Mouse (Mus musculus): ENCODE data around the gene Zfhx2.
A peak's percentile ranks its signal among the peaks of the same experiment; 100 is the strongest.

Gene Zfhx2

DNA sequence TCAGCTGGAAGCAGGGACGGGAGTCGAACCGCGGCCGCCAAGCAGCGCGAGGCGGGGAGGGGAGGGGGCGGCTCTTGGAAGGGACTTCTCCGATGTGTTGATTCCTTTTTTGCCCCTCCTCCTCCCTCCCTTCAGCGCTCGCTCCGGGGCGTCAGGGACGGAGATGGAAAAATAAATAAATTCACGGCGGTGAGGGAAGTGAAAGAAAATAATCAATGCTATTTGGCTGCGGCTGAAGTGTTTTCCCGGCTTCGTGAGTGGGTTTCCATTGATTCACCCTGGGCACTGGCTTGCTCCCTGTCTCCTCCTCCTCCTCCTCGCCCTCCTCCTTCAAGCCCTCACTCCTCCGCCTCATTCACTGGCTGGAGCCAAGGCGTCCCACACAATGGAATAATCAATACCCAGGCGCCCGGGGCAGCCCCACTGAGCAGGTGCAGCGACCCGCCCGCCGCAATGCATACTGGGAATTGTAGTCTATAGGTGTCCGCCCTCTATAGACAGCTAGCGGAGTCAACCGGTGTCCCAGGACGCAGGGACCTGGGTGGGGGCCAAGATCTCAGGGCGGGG is at the start of gene Zfhx2:
Gene Zfhx2 (minus strand): TSS at position 314 of the 567 bp plus-strand sequence.
- peak; percentile 93 to 94 for DNase-seq

DNA sequence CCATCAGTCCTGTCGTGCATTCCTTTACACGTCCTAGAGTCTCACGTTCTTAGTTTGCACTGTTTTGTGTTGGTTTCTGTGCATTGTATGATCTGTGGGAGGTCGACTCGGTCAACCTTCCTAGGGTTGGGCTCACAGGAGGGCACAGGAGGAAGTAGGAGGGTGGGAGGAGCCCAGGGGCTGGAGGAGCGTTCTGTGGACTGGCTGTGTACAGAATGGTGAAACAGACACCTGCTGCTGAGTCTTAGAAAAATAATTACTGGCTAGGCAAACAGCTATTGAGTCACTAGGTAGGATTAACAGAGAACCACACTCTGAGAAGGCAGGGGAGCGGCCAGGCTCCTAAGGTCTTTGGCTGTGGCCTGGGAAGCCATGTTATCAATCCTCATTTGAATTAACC is 47.2 kb upstream of the Zfhx2 start:
- DNase-seq: no peak

DNA sequence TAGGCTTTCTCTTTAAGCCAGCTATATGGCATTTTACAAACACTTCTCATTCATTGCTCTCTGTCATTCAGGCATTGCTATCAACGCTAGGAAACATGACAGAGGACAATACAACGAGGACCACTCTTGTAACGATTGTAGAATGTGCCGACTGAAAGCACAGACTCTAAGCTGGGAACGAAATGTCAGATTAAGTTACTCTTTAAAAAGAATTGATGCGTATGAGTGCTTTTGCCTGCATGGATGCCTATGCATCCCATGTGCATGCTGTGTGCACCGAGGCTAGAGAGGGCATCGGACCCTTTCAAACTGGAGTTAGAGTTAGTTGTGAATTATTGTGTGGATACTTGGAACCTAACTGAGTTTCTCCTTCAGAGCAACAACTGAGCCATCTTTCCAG is 43.6 kb upstream of the Zfhx2 start:
- no peak for DNase-seq

DNA sequence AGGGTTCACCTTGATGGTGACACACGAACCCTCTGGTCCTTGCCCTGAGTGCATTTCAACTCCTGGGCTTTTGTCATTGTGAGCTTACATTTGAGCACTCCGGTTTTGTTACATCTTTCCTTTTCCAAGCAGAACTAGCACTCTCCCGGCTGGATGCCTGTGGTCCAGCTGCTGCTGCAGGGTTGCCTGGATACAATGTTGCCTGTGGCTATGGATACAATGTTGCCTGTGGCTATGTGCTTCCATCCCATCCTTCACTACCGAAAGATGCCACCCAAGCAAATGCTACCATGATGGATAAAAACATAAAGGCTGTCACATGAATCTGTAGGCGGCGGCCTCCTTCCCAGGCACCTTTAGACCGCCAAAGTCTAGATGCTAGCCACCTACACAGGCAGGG is 34.4 kb upstream of the Zfhx2 start:
- no peak for DNase-seq

DNA sequence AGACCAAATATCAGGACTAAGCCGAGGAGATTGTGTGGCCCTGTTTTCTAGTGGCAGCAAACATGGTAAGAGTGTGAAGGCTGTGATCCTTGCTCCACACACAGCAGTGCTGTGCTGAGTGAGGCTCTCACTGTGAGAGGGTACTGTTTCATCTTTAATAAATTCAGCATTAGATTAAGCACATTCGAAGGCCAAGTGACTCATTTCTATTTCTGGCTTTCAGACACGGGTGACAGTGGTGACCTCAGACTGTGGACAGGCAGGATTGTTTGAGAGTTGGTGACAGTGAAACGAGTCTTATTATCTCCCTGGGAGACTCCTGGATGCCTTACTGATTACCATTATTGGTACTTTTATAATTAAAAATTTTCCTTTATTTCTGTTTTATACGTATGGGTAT is 33.6 kb upstream of the Zfhx2 start:
- DNase-seq: no peak

DNA sequence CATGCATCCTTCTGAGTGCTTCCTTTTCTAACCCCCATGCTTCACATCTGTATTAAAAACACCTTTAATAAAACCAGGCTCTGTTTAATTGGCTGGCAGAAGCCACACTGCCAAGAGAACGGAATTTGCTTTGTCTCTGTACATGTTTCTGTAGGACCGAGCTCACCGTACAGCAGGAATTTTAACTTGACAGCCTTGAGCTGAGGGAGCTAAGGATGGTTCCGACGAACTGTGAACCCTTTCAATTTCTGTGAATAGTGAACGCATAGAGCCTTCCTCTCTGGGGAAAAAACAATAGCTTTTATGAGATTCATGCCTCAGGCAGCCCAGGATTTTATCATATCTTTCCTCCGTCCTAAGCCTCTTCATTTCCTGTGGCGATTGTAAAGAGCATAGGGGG is 30.2 kb upstream of the Zfhx2 start:
- DNase-seq: no peak

DNA sequence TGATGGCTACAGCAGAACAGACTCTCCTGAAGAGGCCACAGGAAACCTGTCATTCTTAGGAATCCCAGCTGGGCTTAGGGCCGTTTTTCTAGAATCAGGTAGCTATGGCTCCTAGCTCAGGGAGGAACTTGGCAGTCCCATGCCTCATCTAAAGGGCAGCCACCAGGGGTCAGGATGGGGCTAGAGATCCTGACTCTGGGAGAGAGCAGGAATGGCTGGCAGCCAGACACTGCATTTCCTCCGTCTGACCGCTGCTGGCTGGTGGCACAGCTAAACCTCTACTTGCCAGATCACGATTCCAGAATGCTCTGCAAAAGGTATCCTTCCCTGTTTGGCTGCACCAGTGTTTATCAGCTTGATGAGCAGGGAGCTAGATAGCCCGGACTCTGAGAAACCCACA is 29.8 kb upstream of the Zfhx2 start:
- peak in 1 of 2 experiments; percentile 34 for DNase-seq

DNA sequence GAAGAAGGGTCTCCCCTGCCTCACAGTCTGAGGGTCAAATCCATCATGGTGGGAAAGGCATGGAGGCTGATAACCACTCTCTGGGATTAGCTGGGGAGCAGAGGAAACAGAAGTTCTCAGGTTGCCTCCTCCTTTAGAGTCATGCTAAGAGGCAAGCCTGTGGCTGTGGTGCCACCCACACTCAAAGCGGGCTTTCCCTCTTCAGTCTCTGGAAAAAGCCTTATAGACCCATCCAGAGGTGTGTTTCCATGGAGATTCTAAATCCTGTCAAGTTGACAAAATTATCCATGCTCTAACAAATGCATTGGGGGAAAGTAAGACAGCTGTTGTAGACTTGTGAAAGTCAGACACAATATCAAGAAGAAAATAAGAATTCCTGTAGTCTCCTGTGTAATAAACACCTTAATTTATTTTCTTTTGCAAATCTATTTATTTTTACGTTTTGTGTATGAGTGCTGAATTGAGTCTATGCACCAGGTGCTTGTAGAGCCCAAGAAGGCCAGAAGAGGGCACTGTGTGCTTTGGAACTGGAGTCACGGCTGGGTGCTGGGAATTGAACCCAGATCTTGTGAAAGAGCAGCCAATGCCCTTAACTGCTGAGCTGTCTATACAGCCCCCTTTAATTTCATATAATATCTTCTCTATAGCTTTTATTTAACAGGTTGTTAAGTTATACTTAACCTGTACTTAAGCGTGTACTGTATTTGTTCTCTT is 27.5 kb upstream of the Zfhx2 start:
- no peak for DNase-seq

DNA sequence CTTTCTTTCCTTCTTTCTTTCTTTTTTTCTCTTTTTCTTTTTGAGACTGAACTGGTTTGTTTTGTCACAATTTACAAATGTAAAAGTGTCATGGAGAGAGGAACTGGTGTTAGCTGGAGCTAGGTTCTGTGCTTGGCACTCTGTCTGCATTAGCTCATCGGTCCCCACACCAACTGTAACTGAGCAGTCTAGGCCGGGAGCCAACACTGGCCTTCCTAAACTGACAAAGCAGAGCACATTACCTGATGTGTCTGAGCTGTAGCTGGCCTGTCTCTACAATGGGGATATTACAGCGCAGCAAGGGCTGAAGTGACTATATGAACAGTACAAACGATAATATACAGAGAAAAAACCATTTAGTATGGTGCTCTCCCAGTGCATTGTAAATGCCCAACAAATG is 26.7 kb upstream of the Zfhx2 start:
- DNase-seq: no peak

DNA sequence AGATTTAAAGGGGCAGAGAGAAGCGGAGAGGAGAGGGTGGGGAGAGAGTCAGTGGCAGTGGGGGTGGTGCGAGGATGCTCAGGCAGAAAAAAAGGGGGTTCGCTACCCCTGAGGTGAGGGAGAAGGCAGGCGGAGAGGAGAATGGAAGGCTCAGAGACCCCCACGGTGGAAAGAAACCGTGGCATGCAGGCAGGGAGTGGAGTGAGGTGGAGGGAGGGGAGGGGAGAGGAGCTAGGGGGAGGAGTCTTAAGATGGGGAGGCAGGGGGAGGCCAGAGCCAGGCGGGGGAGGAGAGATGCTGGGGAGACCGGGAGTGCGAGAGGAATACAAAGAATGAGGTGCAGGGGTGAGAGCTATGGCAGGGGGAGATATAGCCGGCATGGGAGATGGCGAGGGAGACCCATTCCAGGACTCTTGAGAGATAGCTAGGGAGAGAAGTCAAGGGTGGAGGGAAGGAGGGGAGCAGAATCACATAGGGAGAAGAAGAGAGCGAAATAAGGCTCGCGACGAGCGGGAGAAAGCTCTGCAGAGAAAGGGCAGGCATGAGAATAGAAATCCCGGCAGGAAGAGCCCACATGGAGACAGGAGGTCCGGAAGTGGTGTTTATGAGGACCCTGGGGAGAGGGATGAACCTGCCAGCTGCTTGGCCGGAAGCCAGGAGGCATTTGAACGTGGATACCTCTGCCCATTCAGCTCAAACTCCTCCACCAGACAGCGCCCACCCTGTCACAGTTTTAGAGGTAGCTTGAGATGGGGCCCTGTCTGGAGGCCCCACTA is 24.5 kb upstream of the Zfhx2 start, which contains the start of gene Jph4:
Gene Jph4 (minus strand): TSS at position 511 of the 776 bp plus-strand sequence.
- DNase-seq: no peak

DNA sequence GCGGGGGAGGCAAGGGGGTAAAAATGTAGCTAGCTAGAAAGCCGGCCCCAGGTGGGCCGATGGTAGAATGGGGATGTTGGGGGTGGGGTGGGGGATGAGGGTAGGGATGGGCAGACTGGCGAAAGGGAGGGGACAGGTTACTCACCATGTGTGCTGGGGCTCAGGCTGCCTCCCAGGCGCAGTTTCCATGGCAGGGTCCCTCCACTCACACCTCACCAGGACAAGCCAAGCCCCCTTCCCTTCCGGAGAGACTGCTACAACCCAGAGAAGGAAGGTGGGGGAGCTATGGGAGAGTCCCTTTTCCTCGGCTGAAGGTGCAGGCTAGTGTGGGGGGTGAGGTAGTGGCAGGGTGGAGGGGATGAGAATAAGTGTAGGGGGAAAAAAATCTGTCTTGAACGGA is 23.7 kb upstream of the Zfhx2 start:
- DNase-seq: no peak

DNA sequence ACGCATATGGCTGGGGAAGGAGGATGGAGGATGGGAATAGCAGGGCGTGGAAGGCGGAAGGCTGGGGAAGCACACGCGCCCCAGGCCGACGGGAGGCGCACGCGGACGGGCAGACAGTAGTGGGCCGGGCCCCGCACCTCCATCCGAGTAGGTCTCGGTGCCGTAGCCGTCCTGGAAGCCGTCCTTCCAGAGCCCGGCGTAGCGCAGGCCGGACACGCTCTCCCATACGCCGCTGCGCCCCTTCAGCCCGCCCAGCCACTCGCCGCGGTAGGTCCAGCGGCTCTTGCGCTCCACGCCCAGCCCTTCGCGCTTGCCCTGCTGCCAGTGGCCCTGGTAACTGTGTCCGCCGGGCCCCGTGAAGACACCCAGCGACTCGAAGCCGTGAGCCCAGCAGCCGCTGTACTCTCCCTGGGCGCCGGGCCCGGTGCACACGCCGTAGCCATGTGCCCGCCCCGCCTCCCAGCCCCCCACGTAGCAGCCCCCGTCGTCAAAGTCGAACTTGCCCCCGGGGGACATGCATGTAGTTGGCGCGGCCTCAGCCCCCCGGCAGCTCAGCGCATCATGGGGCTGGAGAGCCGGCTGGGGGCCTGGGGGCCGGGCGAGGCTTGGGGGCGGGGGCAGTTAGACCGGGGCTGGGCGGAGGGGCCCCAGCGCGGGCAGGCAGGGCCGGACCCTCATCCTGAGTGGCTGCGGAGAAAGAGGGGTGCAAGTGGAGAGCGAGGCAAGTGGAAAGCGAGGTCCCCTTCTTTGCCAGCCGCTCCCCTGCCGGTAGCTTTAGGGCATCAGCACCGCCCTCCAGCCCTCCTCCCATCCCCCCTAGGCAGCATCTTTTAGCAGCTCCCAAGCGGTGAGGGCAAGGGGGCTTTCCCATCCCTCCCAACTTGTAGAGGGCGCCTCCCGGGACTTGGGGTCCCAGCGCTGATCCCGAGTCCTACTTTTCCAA is 22.9 kb upstream of the Zfhx2 start:
- peak; percentile 36 to 43 for DNase-seq

DNA sequence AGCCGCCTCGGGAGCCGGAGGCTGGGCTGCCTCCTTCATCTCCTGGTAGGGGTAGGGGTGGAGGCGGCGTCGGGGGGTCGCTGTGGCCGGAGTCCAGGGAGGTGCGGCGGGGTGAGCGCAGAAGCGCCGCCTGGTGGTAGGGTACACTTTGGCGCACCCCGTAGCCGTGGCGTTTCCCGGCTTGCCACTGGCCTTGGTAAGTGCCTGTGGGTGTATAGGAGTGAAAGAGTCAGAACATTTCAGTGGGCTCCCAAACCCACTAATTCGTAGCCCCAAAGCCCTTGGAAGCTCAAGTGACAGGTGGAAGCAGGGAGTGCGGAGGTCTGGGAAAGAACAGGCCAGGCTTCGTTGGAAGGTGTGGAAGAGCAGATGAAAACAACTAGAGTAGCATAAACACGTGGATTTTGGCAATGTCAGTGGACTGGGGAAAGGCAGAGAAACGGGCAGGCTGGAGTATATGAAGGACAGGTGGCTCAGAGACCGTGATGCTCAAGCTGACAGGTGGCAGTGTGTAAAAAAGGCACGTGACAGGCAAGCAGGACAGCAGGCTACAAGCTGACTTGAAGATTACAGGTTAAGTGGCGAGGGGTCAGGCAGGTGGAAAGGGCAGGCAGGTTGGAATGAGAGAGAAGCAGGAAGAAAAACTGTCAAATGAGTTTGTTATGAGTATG is 22.0 kb upstream of the Zfhx2 start:
- DNase-seq: peak; percentile 51 to 64

DNA sequence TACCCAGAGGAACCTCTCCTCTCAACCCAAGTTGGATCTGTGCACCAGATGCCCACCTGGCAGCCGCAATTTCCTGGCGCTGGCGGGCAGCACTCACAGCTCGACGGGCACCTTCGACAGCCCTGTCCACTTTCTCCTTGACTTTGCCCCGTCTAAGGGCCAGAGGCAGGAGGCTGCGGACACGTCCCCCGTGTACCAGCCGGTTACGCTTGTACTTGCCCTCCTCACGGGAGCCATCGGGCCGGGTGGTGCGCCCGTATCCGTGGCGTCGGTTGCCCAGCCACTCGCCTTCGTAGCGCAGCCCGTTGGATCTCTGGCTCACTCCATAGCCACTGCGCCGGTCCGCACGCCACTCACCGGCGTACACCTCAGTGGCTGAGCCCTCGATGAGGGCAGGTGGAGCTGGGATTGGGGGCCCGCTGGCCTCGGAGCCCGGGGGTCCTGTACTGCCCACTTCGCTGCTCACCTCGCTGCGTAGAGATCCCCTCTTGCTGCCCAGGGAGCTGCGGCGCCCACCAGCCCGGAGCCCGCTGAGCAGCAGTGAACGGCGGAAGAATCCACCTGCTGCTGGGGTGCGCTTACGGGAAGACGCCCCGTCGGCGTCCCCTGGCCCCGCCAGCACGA is 21.3 kb upstream of the Zfhx2 start:
- DNase-seq: no peak

DNA sequence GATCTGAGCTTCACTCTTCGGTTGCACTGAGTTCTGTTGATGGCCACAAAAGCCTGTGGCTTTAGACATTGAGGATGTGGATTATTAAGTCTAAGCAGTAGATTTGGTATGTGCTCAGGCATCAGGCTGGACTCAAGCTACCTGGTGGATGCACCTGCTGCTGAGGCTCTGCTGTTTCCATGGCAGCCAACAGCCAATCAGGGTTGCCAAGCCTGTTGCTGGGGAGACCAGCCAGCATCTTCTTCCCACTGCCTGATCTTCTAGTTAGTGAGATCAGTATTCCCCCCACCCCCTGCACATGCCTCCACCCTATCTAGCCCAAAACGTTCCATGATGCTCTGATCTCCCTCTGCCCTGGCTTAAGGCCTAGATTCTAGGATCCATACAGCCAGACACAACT is 19.6 kb upstream of the Zfhx2 start:
- no peak for DNase-seq

DNA sequence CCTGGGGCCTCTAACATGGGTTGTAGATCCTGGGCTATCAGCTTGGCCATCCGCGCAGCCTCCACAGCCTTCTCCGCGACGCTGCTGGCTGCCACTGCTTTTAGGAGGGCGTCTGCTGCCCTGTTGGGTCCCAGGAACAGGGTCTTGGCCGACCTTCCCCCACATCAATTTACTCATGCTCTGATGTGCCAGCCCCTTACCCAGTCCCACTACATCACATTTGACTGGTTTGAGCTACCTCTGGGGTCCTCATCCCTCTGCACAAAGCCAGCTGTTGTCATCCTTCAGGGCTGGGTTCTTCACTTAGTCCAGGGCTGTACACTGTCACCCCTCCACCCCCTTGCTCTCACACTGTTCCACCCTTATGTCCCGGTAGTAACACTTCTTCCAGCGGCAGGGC is 18.0 kb upstream of the Zfhx2 start:
- DNase-seq: no peak

DNA sequence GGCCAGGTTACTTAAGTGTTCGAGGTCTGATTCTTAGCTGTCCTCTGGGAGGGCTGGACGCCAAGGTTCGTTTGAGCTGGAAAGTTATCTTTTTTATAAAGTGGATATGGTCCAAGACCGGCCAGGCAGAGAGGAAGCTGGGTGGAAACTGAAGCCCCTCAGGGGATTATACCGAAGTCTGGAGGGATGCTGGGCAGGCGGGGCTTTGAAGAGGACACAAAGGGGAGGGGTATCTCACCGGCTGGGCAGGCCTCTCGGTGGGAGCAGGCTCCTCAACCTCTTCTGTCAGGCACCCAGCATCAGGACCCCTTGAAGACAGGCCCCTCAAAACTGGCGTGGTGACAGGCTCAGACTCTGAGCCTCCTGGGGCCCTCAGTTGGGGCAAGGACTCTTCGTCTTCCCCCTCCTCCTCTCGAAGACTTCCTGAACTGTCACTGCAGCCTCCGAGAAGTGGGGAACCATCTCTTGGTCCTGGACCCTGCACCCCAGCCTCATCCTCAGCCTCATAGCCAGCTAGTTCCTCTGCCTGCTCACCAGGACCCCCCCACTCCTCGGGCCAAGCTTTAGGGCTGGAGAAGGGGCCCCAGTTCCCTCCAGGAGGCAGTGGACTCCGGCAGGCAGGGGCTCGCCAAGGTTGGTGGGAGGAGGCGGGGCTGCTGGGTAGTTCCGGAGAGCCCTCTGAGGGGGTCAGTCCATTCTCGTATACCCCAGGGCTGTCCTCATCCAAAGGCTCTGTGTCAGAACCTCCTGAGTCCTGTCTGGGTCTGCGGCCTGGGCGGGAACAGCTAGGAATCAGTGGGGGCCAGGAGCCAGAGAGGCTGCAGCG is 17.1 kb upstream of the Zfhx2 start:
- DNase-seq: no peak

DNA sequence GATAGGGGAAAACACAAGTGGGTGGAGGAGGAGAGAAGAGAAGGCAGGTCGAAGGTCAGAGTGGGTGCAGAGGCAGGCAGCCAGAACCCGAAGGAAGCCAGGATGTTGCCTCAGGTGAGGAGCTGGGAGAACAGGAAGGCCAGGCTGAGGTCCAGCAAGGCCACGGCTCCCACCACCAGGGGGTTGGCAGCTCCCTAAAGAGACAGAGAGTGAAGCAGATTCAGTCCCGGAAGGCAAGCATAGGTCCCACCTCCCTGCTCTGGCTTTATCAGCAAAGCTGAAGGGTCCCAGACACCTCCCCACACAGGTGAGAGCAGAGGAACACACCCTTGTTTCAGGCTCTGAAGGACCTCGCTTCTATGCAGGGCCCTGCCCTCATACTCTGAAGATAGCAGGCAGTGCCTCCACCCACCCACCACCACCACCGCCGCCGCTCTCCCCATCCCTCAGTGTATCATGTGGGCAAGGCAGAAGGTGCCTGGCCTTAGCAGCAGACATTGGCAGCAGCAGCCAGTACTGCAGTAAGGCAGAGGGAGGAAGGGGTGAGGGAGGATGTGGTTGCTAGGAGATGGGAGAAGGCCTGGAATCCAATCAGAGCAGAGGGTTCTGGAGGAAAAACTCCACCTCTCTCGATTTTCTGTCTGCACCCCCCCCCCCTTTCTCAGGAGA is 16.2 kb upstream of the Zfhx2 start:
- no peak for DNase-seq

DNA sequence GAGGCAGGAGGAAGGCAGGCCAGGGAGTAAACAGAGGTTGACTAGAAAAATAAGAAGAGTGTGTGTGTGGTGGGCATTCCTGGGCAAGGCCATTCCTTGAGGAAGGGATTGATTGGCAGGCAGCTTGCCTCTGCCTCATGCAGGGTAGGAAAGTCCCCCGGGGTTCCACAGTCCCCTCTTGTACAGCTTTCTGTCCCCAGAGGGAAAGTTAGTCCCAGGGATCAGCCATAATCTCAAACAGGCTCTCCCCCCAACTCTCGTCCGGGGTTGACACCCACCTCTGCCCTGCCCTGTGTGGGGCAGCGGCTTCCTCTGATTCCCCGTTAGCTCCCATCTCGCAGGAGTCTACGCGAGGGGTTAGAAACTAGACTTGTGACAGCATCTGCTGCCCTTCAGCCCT is 14.9 kb upstream of the Zfhx2 start:
- DNase-seq: no peak
